Mouse (Mus musculus) small intestine, adult 2 months (tissue): Measurements from ENCODE around the gene Tmpo.

Experiments used
- CTCF ChIP-seq: fragments of 200-500 bp; IDR thresholded peaks from 2 replicates; pipeline ENCODE4 v1.5.1; 2012; ENCODE audit warnings: low read depth, mild to moderate bottlenecking, control low read depth, inconsistent platforms, low read length, moderate library complexity, mixed read lengths; ENCODE audit not compliant: insufficient replicate concordance, insufficient read length; ENCODE audit errors: extremely low read depth
- POLR2A ChIP-seq: fragments of 200-500 bp; IDR thresholded peaks from 2 replicates; pipeline ENCODE4 v1.6.1; 2012; ENCODE audit warnings: low read depth, mild to moderate bottlenecking, control low read depth, inconsistent platforms, low read length, moderate library complexity

DNA sequence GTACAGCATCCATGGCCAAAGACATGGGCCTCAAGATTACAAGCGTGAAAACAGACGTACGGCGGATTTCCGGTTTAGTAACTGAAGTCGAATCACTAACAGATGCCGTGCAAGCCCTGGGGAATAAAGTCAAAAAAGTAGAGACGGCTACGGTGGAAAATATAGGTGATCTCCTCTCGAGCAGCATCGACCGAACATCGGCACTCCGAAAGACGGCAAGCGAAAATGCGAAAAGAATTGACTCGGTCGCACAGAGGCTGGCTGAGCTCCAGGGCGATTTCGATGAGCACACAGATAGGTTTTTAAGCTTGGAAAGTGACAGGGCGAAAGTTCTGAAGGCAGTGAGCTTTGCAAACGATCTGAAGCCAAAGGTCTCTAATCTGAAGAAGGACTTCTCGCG is 79.2 kb downstream of the Tmpo start:
- TF ChIP-seq POLR2A (no peak), CTCF (no peak)
